Mouse (Mus musculus) right cerebral cortex, postnatal 10 days (tissue): ENCODE data around the gene Rac2.

Experiments used
- DNase-seq, 2 experiments: peaks; one replicate each; pipeline ENCODE4 v3.0.0; 2021; ENCODE audit warnings: low spot score in 2 of 2

Rac2 gene

DNA sequence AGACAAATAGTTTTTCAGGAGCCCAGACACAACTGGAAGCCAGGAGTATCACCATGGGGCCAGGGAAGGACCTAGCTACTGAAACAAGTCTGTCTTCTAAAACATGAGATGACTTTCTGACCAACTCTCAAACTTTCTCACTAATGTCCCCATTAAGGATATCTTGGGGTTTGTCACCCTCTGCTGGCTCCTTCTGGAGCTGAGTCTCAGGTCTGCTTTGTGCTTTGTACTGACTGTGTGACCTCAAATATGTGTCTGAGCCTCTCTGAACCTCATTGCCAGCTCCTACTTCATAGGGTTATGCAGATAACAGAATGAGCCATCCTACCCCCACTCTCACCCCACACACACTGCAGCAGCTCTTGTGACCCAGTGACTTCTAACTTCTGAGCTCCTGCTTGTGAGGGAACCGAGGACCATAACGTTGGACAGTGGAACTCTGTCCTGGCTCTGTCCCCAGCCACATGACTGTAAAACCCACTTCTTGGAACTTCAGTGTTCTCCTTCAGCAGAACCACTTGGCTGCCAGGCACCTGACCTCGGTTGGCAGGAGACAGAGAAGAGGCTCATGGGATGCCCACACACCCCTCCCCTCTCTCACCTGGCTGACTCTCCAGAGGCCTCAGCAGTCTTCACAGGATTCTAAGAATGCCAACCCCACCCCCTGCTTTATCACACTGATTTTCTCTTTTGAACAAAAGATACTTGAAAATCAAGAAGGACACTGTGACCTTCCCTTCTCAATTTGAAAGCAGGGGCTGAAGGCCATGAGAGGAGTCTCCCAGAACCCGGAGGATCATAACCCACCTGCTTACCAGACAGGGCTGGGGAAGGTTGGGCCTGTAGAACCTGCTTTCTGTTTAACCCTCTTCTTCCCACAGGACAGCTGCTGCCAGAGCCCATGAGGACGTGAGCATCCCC, 24.9 kb downstream of the Rac2 start:
- DNase-seq = peak in 1 of 2 experiments; percentile 43

DNA sequence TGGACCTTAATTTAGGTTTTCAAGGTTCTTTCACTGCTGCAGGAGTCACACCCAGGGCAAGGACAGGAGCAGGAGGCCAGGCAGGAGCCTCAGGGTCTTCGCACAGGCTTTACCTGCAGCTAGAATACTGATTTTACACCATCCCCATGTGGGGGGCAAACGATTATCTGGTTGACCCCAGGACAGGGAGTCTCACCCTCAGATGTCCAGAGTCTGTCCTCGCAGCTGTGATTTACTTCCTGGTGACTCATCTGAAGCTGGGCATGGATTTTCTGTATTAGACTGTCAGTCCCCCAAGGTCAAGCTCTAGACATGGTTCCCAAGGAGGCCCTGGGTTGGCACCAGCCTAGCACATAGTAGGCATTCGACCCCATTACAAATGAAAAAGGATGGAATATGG, 26.5 kb downstream of the Rac2 start:
- DNase-seq = no peak

DNA sequence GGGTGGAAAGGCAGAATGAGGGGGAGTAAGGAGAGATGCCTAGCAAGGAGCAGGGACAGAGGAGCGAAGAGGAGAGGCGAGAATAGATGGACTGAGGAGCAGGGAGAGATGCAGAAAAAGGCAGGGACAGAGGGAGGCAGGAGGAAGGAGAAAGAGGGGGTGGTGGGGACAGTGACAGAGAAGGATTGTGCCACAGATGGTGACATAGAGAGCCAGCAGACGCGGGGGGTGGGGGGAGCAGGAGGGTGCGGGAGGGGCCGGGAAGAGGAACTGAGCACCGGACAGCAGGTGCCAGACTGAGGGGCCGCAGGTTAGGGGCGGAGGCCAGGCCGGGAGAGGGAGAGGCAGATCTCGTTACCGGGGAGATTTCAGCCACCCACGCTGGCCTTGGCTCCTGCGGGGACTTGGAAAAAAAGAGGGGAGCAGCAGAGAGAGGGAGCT, 28.0 kb downstream of the Rac2 start, which contains the start of gene Sstr3:
TSS of gene Sstr3 (minus strand) at position 125 of the 441 bp plus-strand sequence.
- peak; percentile 58 to 72 for DNase-seq

DNA sequence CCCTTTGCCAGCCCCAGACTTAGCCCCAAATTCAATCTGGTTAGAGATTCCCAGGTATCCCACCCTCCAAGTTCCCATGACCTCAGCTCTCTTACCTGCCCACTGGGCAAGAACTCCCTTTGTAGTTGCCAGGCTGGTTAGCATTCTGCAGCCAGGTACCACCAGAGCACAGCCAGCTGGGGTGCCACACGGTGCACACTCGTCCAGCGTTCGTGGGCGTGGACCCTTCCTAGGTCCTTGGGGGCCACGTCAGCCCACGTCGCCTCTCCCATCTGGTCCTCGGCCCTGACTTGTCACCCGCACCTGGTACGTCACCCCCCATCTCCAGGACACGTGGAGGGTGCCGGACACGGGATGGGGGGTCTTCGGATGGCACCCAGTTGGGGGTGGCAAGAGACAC, 28.5 kb downstream of the Rac2 start:
- DNase-seq = peak in 1 of 2 experiments; percentile 38

DNA sequence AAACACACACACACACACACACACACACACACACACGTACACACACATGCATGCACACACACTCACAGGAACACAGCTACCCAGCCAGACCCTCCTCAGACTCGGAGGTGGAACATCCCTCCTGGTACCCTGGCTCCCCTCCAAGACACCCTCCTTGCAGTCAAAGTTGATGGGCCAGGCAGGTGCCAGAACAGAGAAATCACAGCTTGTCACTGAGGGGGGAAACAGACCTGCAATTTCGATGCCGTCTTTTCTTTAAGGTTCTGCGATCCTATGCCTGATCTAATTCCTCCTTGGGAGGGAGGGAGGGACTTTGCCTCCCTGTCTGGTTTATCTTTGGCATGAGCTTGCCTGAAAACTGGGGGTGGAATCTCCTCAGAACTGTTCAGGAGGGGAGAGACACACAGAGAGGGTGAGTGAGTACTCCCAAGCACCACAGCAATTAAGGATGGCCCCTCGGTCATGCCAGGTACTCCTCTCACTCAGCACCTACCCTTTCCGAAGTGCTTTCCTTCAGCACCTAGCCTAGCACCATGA, 29.7 kb downstream of the Rac2 start:
- DNase-seq = no peak

DNA sequence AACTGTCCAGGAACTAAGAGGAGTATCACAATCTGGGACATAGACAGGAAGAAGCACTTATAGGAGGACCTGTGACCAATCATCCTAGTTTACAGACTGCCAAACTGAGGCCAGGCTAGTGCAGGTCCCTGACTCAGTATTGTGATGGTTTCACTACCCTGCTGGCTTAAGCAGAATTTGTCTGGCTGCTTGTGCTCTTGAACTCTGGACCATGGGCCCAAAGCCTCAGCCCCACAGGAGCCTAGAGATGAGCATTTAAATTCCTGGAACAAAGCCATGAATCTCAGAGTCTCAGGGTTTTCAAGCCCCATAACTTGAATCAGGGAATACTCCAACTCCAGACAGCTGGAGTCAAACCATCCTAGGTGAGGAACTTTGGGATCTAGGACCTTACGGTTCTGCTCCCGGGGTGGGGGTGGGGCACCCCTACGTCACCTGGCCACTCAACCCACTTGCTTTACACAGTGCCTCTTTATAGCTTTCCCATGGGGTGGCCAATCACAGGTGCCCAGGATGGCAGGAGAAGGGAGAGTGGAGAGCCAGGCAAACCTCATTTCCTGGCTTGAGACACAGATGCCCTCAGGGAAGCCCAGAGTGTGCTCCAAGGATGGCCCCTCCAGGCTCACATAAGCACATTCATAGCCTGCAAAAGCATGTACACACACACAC, 30.4 kb downstream of the Rac2 start:
- no peak for DNase-seq

DNA sequence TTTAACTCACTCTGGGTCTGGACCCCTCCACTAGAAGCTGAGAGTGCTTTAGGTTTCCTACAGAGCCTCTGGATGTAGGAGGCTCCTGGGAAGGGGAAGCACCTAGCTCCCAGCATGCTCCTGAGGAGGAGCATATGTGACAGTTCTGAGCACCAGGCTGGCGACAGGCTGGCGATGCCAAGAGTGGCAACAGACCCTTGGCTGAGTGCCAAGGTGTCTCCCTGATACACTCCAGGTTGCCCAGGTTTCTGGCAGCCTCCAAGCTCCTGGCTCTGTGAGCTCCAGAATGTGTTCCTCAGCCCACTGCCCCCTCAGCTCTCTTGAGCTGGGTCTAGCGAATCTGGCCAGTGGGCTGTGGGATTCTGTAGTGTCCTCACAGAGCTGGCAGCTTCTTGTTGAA, 31.0 kb downstream of the Rac2 start:
- no peak for DNase-seq

DNA sequence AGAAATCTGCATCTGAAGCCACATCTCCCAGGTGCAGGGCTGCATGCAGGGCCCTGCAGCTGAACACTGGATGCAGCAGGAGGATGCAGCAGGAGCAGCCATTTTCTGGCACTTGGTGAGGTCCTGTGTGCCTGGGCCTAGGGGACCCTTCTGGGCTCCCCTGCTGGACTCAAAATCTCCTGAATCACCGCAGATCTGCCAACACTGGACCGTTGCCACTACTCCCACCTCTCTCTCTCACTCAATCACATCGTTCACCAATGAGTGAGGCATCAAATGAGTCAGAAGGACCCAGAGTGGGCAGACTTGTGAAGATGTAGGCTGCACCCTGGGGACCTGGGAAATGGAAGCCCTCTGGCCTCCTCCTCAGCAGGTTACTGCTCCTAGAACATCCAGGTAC, 31.5 kb downstream of the Rac2 start:
- no peak for DNase-seq

DNA sequence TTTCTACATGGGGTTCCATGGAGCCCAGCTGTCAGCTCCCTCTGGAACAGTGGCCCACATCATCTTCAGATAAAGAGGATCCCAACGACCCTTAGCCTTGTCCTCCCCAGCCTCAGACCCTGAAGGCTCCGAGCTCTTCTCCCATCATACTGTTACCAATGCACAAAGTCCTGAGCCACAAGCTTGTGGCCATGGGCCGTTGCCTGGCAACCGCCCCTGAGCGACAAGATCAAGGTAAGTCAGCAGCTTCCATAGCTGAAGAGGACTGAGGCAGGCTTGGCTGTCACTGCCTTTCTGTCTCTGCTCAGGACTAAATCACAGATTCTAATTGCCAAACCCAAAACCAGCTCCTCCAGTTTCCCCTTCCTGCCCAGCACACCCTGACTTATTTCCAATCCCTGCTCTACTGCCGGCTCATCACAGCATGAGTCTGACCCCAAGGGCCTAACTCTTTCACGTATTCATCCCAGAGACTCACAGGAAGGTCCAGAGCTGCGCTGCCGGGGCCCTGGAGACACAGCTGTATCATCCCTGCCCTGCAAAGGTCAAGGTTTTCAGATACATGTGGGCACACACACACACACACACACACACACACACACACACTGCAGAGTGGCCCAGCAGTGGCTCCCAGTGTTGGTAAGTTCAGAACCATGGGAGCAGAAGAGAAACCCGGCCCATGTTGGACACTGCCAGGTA, 36.7 kb downstream of the Rac2 start:
- no peak for DNase-seq

DNA sequence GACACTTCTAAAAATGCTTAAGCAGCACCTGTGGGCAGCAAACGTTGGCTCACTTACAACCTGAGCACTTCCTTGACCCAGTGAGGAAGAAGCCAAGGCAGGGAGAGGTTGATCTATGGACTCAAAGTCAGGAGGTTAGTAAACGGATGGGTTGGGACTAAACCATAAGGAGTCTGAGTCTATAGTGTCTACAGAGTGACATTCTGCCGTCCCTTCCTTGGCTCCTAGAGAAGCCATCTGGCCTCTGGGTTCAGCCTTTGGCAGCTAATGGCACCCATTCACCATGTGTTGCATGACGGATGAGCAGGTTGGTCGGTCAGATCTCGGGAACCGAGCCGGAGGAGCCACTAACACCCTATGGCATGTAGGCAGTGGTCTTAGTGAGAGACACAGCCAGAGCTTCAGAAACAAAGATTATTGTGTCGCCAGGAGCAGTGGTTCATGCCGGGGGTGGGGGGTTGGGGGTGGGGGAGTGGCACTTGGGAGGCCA, 39.2 kb downstream of the Rac2 start:
- no peak for DNase-seq

DNA sequence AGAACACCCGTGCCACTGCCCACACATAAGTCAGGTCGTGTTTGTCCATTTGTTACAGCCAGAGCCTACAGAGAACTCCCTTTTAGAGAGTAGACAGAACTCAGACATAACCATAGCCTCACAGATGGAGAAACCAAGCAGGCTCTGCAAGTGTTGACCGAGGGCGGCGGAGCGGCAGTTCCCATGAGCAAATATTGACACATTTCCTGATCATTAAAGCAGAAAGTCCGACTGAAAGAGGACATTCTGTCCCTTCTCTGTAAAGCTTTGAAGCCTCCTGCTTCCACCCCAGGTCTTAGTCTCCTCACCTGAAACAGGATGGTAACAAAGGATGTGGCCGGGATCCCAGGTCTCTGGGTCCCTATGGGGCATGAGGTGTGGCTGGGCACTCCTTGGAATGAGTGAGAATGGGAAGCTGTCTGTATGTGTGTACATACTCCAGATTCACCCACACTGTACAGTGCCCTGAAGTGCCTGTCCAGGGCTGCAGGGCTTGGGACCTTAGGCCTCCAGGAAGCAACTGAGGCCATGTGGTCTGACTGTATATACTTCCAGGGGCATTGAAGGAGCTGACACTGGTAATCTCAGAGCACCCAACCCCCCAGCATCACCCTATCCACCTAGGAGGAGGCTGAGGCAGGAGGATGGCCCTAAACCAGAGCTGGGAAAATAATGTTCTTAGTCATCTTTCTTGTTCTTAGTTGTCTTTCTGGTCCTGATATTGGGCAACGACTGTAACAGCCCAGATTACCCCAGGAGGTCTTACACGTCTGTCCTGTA, 39.8 kb downstream of the Rac2 start:
- no peak for DNase-seq

DNA sequence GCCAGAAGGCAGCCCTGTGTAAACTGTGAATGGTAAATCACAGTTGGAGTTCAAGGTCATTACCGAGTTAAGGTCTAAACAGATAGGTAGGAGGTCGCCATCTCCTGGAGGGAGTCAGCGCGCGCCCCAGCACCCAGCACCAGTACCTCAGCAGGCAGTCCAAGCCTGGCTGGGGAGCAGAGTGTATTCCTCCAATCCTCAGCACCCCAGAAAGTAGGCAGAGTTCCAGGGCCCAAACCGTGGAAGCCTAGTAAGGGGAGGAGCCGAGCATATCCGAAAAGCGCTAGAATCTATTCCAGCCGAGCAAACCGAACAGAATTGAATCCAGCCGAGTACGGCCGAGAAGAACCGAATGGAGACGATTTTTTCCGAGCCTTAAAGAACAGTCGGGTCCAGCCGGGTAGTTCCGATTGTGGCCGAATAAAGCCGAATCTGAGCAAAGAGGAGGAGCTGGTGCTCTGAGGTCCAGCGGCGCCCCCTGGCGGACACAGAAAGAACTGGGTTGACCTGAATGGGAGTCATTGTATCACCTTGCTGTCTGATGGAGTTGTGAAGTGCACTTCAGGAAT, 40.6 kb downstream of the Rac2 start:
- DNase-seq = peak; percentile 99

DNA sequence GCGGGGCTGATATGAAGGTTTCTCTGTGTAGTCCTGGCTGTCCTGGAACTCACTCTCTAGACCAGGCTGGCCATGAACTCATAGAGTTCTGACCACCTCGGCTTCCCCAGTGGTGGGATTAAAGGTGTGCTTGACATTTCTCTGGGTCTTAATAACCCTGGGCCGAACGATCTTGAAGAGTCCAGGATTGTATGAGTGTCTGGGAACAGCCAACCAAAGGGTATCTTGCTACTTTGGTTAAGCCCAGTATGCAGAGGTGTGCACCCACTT, 41.2 kb downstream of the Rac2 start:
- no peak for DNase-seq

DNA sequence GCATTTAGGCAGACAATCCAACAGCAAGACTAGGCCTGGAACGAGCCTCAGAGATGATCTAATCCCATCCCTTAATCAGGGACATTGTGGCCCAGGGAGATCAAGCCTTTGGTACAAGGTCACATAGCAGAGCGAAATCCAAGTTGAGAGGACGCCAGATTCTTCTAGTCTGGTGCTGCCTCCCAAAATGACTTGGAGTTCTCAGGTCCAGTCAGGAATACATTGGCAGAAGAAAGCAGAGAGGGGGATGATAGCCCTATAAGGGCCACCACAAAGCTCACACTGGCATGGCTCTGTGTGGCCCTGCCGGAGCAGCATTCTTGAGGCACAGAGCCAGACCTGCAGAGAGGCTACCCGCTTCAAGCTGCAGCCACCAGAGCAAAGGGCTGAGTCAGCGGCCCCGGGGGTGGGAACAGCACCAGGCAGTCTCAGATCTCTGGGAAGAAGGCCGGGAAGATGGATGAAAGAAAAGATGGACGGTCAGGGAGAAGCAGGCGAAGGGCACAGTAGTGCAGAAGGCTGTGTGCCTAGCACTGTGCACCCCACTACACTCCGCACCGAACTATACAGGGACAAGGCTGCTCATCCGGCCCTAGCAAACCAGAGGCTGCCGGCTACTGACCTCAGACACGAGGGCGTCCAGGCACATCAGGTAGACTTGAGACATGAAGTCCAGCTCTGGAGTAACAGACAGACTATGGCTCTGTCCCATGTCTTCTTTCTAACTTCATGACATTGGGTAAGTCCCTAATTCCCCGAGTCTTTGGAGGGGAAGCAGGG, 41.7 kb downstream of the Rac2 start, which contains the start of gene C1qtnf6:
TSS of gene C1qtnf6 (minus strand) at position 746 of the 780 bp plus-strand sequence.
- DNase-seq = no peak

DNA sequence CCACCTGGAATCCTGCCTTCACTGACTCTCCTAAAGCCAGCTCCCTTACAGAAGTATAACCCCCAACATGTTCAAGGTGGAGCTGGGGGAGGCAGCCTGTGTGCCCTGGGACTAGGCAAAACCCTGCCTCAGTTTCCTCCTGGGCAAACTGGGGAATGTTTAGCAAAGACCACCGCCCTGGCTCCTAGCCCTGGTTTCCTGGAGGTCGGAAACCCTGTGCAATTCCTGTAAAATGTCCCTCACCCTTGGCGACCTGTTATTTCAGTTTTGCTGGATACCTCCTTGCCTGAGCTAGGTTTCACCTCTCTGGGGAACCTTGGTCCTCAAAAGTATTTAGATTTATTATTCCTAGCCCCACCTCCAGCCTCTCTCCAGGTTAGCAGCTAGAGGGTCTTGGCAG, 42.4 kb downstream of the Rac2 start:
- no peak for DNase-seq

DNA sequence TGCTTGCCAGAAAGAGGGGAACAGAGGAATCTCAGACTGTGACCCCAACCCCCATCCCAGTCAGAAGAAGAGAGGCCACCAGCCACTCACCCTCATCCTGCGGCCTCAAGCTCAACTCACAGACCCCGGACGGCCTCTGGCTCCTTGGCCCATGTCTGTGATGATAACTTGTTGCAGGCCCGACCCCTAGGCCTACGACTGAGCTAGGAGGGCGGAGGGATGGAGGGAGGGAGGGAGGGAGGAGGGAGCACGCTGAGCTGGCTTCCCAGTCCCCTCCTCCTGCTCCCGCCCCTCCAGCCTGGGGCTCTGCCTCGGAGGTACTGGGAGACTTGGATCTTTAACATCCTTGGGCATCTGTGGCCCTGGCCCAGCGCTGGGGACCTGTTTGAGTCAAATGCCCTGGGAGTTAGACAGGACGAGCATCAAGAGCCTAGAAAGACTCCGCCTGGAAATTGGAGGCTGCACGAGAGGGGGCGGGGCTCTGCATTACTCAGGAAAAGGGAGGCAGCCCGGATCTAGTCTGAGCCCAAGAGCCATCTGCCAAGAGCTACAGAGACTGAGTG, 43.1 kb downstream of the Rac2 start:
- DNase-seq = peak; percentile 83 to 84

DNA sequence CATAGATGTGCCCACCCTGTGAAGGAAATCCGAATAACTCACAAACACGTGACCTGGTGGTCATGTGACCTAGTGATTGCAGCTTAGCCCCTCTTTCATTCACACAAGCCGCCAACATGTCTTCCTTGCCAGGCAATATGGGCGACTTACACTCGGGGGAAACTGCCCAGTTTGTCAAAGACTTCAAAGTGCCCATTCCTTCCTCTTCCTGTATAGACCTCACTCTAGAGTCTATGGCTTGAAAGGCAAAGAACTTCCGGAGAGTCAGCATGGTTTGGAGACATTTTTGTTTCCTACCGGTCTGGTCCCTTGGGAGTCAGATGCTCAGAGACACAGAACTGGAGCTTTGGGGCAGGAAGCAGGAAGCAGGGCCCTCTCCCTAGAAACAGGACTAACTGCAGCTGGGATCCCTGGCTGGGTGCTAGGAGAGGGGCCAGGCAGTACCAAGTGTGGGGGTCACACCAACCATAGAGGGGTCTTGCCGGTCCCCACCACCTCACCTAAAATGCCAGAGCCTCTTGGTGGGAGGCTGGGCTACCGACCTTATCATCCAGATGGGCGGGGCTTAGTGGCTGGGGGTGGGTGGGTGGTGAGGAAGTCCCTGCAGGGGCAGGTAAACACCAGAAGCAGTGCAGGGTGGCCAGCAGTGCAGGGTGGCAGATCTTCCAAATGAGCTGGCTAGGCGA, 43.7 kb downstream of the Rac2 start:
- DNase-seq = no peak

DNA sequence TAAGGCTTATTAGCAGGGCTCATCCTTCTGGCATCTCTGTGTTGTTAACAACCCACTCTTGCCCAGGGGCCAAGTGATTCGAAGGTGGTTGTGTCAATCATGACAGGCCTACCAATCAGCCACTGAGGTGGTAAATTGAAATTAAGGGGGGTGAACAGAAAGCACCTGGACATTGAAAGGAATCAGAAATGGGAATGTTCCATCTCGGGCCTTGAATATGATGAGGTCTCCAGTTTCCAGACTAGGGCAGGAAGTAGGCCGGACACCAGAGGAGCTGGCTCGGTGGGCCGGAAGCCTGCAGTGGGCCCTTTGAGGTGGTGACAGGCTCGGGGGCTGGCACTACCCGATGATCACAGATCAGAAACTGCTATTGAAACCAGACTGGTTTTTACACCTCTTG, 44.6 kb downstream of the Rac2 start:
- peak; percentile 75 to 79 for DNase-seq

DNA sequence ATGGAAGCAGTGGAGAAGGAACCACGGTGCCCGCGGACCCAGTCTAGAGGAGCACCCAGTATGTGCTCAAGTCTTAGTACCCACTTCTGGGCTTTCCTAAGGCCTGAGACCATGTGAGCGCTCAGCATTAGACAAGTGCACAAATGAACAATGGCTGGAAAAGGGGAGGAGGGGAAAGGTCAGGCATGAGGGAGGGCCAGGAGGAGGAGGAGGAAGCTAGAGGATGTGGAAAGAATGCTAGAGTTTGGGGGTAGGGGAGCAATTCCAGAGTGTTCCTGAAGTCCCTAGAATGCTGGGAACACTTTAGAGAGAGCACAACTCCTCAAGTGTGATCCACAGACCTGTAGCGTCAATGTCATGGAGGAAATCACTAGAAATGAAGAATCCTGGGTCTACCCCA, 48.4 kb downstream of the Rac2 start:
- DNase-seq = no peak
